Mouse (Mus musculus): ENCODE results near the gene Cd200r3.

The Cd200r3 gene

GRCm38 (mm10) chr16:44943468-44943867 lies at the start of gene Cd200r3:
Gene Cd200r3, plus strand, starts transcription at chr16:44943678.
- no peak for DNase-seq (ENCODE audit: low spot score)

- no peak for DNase-seq (ENCODE audit: low spot score)
Observed at GRCm38 (mm10) chr16:44932016-44932415, 11.5 kb upstream of the Cd200r3 start.

- DNase-seq (ENCODE audit: low spot score): no peak
Observed at GRCm38 (mm10) chr16:44951360-44952114, 8.1 kb downstream of the Cd200r3 start.

GRCm38 (mm10) chr16:44962296-44962695 lies 18.8 kb downstream of the Cd200r3 start:
- DNase-seq (ENCODE audit: low spot score): no peak

GRCm38 (mm10) chr16:44962777-44963176 lies 19.3 kb downstream of the Cd200r3 start:
- no peak for DNase-seq (ENCODE audit: low spot score)

- no peak for DNase-seq (ENCODE audit: low spot score)
Observed at GRCm38 (mm10) chr16:44964526-44965374, 21.3 kb downstream of the Cd200r3 start.

GRCm38 (mm10) chr16:44965428-44965827 lies 21.9 kb downstream of the Cd200r3 start:
- DNase-seq (ENCODE audit: low spot score): no peak

- DNase-seq (ENCODE audit: low spot score): no peak
Observed at GRCm38 (mm10) chr16:44965890-44966289, 22.4 kb downstream of the Cd200r3 start.

GRCm38 (mm10) chr16:44966891-44967290 lies 23.4 kb downstream of the Cd200r3 start:
- DNase-seq (ENCODE audit: low spot score): no peak

GRCm38 (mm10) chr16:44968113-44968512 lies 24.6 kb downstream of the Cd200r3 start:
- no peak for DNase-seq (ENCODE audit: low spot score)

- DNase-seq (ENCODE audit: low spot score): no peak
Observed at GRCm38 (mm10) chr16:44970925-44971324, 27.4 kb downstream of the Cd200r3 start.

- DNase-seq (ENCODE audit: low spot score): no peak
Observed at GRCm38 (mm10) chr16:44974042-44974441, 30.6 kb downstream of the Cd200r3 start.

GRCm38 (mm10) chr16:44976081-44976480 lies 32.6 kb downstream of the Cd200r3 start:
- DNase-seq (ENCODE audit: low spot score): no peak

- DNase-seq (ENCODE audit: low spot score): no peak
Observed at GRCm38 (mm10) chr16:44976892-44977633, 33.6 kb downstream of the Cd200r3 start.

GRCm38 (mm10) chr16:44978193-44978592 lies 34.7 kb downstream of the Cd200r3 start:
- DNase-seq (ENCODE audit: low spot score): no peak

- no peak for DNase-seq (ENCODE audit: low spot score)
Observed at GRCm38 (mm10) chr16:44979355-44979896, 35.9 kb downstream of the Cd200r3 start.

- DNase-seq (ENCODE audit: low spot score): no peak
Observed at GRCm38 (mm10) chr16:44982972-44983371, 39.5 kb downstream of the Cd200r3 start.

GRCm38 (mm10) chr16:44983379-44984060 lies 40.0 kb downstream of the Cd200r3 start:
- no peak for DNase-seq (ENCODE audit: low spot score)

GRCm38 (mm10) chr16:44984111-44984510 lies 40.6 kb downstream of the Cd200r3 start:
- DNase-seq (ENCODE audit: low spot score): no peak

GRCm38 (mm10) chr16:44984925-44985324 lies 41.4 kb downstream of the Cd200r3 start:
- DNase-seq (ENCODE audit: low spot score): no peak

- no peak for DNase-seq (ENCODE audit: low spot score)
Observed at GRCm38 (mm10) chr16:44986029-44986428, 42.6 kb downstream of the Cd200r3 start.
